Mouse (Mus musculus) cortical plate, adult 2 months (tissue): ENCODE results near the gene Rcn1.

ENCODE experiments used
- CTCF ChIP-seq: fragments of 200-500 bp; IDR thresholded peaks from 2 replicates; pipeline ENCODE4 v1.5.1; 2011; ENCODE audit warnings: mild to moderate bottlenecking, control low read depth, low read length; ENCODE audit not compliant: insufficient read depth; ENCODE audit errors: extremely low read depth
- POLR2A ChIP-seq: fragments of 200-500 bp; IDR thresholded peaks from 2 replicates; pipeline ENCODE4 v1.6.1; 2011; ENCODE audit warnings: mild to moderate bottlenecking, low read length, control low read depth; ENCODE audit not compliant: insufficient read depth; ENCODE audit errors: extremely low read depth

DNA sequence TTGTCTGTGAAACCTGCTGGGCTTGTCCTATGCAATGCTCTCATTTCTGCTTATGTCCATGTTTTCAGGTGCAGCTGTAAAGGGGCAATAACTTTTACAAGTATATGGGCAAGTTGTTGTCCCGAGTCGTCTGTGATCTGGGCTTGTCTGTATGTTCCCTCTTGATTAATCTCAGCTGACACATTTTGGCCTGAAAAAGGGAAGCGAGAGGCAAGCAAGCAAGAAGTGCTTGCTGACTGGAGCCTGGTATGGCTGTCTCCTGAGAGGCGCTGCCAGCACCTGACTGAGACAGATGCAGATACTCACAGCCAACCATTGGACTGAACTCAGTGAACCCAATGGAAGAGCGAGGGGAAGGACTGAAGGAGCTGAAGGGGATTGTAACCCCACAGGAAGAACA, 18.5 kb upstream of the Rcn1 start:
- TF ChIP-seq CTCF = no peak
- TF ChIP-seq POLR2A = no peak
